Mouse (Mus musculus) hindbrain, embryonic 16.5 days (tissue): Measurements from ENCODE around the gene Slk. TPM values are rescaled to one million over a fixed set of nuclear protein-coding genes. Genes with fewer than 3 reads are reported as not detected.

Experiments
- ATAC-seq: fragments of 200-750 bp; cut with Nextera tagmentation; 2 replicates; pipeline ENCODE4 v1.8.0; 2017; ENCODE audit warnings: moderate TSS enrichment, moderate library complexity
- H3K27ac ChIP-seq: fragments of 300-500 bp; sonication (generic); 2 replicates; pipeline ENCODE4 v1.5.1; 2014; ENCODE audit warnings: low read depth, mild to moderate bottlenecking, control low read depth, low read length, moderate library complexity
- H3K27me3 ChIP-seq: fragments of 300-500 bp; sonication (generic); replicated peaks from 2 replicates; pipeline ENCODE4 v1.6.1; 2014; ENCODE audit warnings: low read length; ENCODE audit not compliant: control insufficient read depth, insufficient read depth
- H3K36me3 ChIP-seq: fragments of 300-500 bp; sonication (generic); 2 replicates; pipeline ENCODE4 v1.6.1; 2014; ENCODE audit warnings: mild to moderate bottlenecking, low read length, moderate library complexity, mixed read lengths; ENCODE audit not compliant: control insufficient read depth, insufficient read depth
- H3K4me1 ChIP-seq: fragments of 300-500 bp; sonication (generic); 2 replicates; pipeline ENCODE4 v1.6.1; 2014; ENCODE audit warnings: low read depth, low read length; ENCODE audit not compliant: control insufficient read depth, insufficient read depth
- H3K4me2 ChIP-seq: fragments of 300-500 bp; sonication (generic); 2 replicates; pipeline ENCODE4 v1.6.1; 2014; ENCODE audit warnings: mild to moderate bottlenecking, low read length, control low read depth, moderate library complexity
- H3K4me3 ChIP-seq: fragments of 300-500 bp; sonication (generic); 2 replicates; pipeline ENCODE4 v1.5.1; 2014; ENCODE audit warnings: mild to moderate bottlenecking, low read length, control low read depth, moderate library complexity
- H3K9ac ChIP-seq: fragments of 300-500 bp; sonication (generic); 2 replicates; pipeline ENCODE4 v1.6.1; 2014; ENCODE audit warnings: low read depth, mild to moderate bottlenecking, control low read depth, low read length, moderate library complexity
- H3K9me3 ChIP-seq: fragments of 300-500 bp; sonication (generic); 2 replicates; pipeline ENCODE4 v1.6.1; 2014; ENCODE audit warnings: mild to moderate bottlenecking, low read length, moderate library complexity; ENCODE audit not compliant: control insufficient read depth
- WGBS: fragments of 180-500 bp; shearing (Covaris S2); extraction: QIAGEN DNeasy Blood & Tissue Kit; methylation state at CpG from one replicate; pipeline ENCODE4 v1.1.7; 2014; 5-methylcytosine and 5-hydroxymethylcytosine counted together
- polyA plus RNA-seq: library from polyadenylated mRNA; unstranded; fragments of >200 nt; fragmentation: Nextera tagmentation; extraction: Ambion mirVana; gene quantifications from 2 replicates; pipeline ENCODE4 v1.2.1, GENCODE M21; 2015

Slk gene
- polyA plus RNA-seq, 1 experiment from 2014 or later, result 5.6 TPM

- Histone ChIP-seq H3K27me3 (no peaks in the 10 kb centered on the region), H3K9me3 (no peaks in the 10 kb centered on the region), H3K4me1 (peaks cover under 1% of the 10 kb centered on the region), H3K27ac (no peak overlapping the region), H3K9ac (no peak overlapping the region), H3K4me2 (no peak overlapping the region), H3K36me3 (no peaks in the 10 kb centered on the region), H3K4me3 (no peak overlapping the region)
- WGBS, result 100% methylated on average over 1 of the region's 1 CpGs
- no peak for ATAC-seq
Measured at GRCm38 (mm10) chr19:47587009-47587408, 7.5 kb downstream of the Slk start.

- H3K27ac ChIP-seq, result no peak overlapping the region
- H3K27me3 ChIP-seq, result no peaks in the 10 kb centered on the region
- H3K4me2 ChIP-seq, result no peak overlapping the region
- no peak for ATAC-seq
- no peaks in the 10 kb centered on the region for H3K36me3 ChIP-seq
- H3K4me1 ChIP-seq, result no peaks in the 10 kb centered on the region
- WGBS, result 64% methylated on average over 3 of the region's 3 CpGs
- no peak overlapping the region for H3K9ac ChIP-seq
- H3K4me3 ChIP-seq, result no peak overlapping the region
- no peaks in the 10 kb centered on the region for H3K9me3 ChIP-seq
Measured at GRCm38 (mm10) chr19:47608513-47608912, 29.0 kb downstream of the Slk start.

- no peaks in the 10 kb centered on the region for H3K27me3 ChIP-seq
- ATAC-seq, result no peak
- H3K4me1 ChIP-seq, result no peaks in the 10 kb centered on the region
- H3K4me3 ChIP-seq, result no peak overlapping the region
- 53% methylated on average over 7 of the region's 7 CpGs for WGBS
- H3K9ac ChIP-seq, result no peak overlapping the region
- H3K27ac ChIP-seq, result no peak overlapping the region
- H3K9me3 ChIP-seq, result peaks cover 2% of the 10 kb centered on the region; the same call in 1 of the 2 replicates
- peaks cover 4% of the 10 kb centered on the region for H3K36me3 ChIP-seq
- H3K4me2 ChIP-seq, result no peak overlapping the region
Measured at GRCm38 (mm10) chr19:47613442-47613841, 34.0 kb downstream of the Slk start.

GRCm38 (mm10) chr19:47621478-47621877 lies 42.0 kb downstream of the Slk start:
- Histone ChIP-seq H3K9me3 (peaks cover 2% of the 10 kb centered on the region; the same call in 1 of the 2 replicates), H3K27ac (no peak overlapping the region), H3K4me3 (no peak overlapping the region), H3K36me3 (peaks cover 4% of the 10 kb centered on the region), H3K9ac (no peak overlapping the region), H3K4me2 (no peak overlapping the region), H3K27me3 (no peaks in the 10 kb centered on the region), H3K4me1 (no peaks in the 10 kb centered on the region; the same call in 1 of the 2 replicates)
- 87% methylated on average over 8 of the region's 8 CpGs for WGBS
- no peak for ATAC-seq

- peaks cover 2% of the 10 kb centered on the region for H3K4me1 ChIP-seq
- H3K9ac ChIP-seq, result no peak overlapping the region
- no peaks in the 10 kb centered on the region for H3K27me3 ChIP-seq
- H3K27ac ChIP-seq, result 0 out of 2 replicates have a peak overlapping the region, but pooled peaks have one; percentile 42
- H3K36me3 ChIP-seq, result no peaks in the 10 kb centered on the region; the same call in none of the 2 replicates
- no peaks in the 10 kb centered on the region for H3K9me3 ChIP-seq
- WGBS, result 21% methylated on average over 10 of the region's 10 CpGs
- no peak overlapping the region for H3K4me3 ChIP-seq
- ATAC-seq, result no peak
- H3K4me2 ChIP-seq, result no peak overlapping the region
Measured at GRCm38 (mm10) chr19:47624940-47625711, 45.6 kb downstream of the Slk start.

- Histone ChIP-seq H3K27ac (no peak overlapping the region), H3K9ac (no peak overlapping the region), H3K4me3 (no peak overlapping the region), H3K36me3 (no peaks in the 10 kb centered on the region; the same call in none of the 2 replicates), H3K4me1 (peaks cover 2% of the 10 kb centered on the region), H3K4me2 (peak overlapping the region; percentile 35; the same call in 1 of the 2 replicates), H3K27me3 (no peaks in the 10 kb centered on the region), H3K9me3 (no peaks in the 10 kb centered on the region)
- ATAC-seq, result peak; percentile 24; the same call in 1 of the 2 replicates
- WGBS, result 75% methylated on average over 10 of the region's 10 CpGs
Measured at GRCm38 (mm10) chr19:47627450-47627849, 48.0 kb downstream of the Slk start.

- Histone ChIP-seq H3K4me1 (peaks cover 2% of the 10 kb centered on the region), H3K4me3 (no peak overlapping the region), H3K4me2 (no peak overlapping the region), H3K9ac (no peak overlapping the region), H3K36me3 (no peaks in the 10 kb centered on the region; the same call in 1 of the 2 replicates), H3K27me3 (no peaks in the 10 kb centered on the region), H3K9me3 (no peaks in the 10 kb centered on the region), H3K27ac (no peak overlapping the region)
- ATAC-seq, result no peak
- 87% methylated on average over 5 of the region's 5 CpGs for WGBS
Measured at GRCm38 (mm10) chr19:47629068-47629467, 49.6 kb downstream of the Slk start.

GRCm38 (mm10) chr19:47630381-47630780 lies 50.9 kb downstream of the Slk start:
- Histone ChIP-seq H3K4me3 (no peak overlapping the region), H3K27me3 (no peaks in the 10 kb centered on the region), H3K4me1 (peaks cover 2% of the 10 kb centered on the region), H3K27ac (no peak overlapping the region), H3K4me2 (no peak overlapping the region), H3K36me3 (no peaks in the 10 kb centered on the region; the same call in 1 of the 2 replicates), H3K9me3 (no peaks in the 10 kb centered on the region), H3K9ac (no peak overlapping the region)
- no peak for ATAC-seq
- WGBS, result 79% methylated on average over 5 of the region's 5 CpGs

- H3K4me2 ChIP-seq, result no peak overlapping the region
- H3K4me3 ChIP-seq, result no peak overlapping the region
- H3K27me3 ChIP-seq, result no peaks in the 10 kb centered on the region
- no peaks in the 10 kb centered on the region; the same call in 1 of the 2 replicates for H3K36me3 ChIP-seq
- H3K9ac ChIP-seq, result no peak overlapping the region
- H3K9me3 ChIP-seq, result no peaks in the 10 kb centered on the region
- no peak for ATAC-seq
- H3K27ac ChIP-seq, result no peak overlapping the region
- 95% methylated on average over 5 of the region's 5 CpGs for WGBS
- peaks cover 2% of the 10 kb centered on the region for H3K4me1 ChIP-seq
Measured at GRCm38 (mm10) chr19:47631799-47632198, 52.3 kb downstream of the Slk start.
